Mouse (Mus musculus): ENCODE measurements around the gene Selenov. TPM values are rescaled to one million over a fixed set of nuclear protein-coding genes. Genes with fewer than 3 reads are reported as not detected.
"Not testable (repeated sequence)": the region's sequence is repeated elsewhere in the genome, so short reads cannot be mapped to it uniquely, and the experiment has no call there.

The Selenov gene
- total RNA-seq, 4 experiments from 2014 or later = 0.28 TPM; not detected in 3

DNA sequence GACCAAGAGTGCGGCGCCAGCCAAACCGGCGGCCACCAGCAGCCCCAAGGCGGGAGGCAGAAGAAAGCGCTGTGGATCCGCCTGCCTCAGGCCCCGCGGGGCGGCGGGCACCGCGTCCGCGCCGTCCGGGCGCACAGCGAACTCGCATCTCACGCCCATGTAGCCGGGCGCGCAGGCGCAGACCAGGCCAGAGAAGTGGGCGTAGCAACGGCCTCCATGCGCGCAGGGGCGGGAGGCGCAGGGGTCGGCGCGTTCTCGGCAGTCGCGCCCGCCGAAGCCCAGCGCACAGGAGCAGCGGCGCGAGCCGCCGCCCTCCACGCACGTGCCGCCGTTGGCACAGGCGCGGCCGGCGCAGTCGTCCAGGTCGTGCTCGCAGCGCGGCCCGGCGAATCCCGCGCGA lies 3.5 kb upstream of the Selenov start:
- no peak for DNase-seq

DNA sequence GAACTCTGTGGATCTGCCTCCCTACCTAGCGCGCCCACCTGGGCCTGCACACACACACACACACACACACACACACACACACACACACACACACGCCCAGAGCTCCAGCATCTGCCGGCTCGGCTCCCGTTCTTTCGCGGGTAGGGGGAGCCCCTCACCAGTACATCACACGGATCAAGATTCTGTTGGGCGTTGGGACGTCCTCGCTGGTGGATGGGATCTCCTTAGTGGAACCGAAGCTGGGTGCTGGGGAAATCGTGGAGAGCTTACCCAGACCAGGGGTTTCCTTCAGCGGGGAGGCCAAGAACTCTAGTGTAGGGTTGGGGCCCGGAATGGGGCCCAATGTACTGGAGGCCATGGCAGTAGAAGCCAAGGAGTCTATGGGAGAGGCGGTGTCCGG lies 821 bp downstream of the Selenov start:
- no peak for DNase-seq

DNA sequence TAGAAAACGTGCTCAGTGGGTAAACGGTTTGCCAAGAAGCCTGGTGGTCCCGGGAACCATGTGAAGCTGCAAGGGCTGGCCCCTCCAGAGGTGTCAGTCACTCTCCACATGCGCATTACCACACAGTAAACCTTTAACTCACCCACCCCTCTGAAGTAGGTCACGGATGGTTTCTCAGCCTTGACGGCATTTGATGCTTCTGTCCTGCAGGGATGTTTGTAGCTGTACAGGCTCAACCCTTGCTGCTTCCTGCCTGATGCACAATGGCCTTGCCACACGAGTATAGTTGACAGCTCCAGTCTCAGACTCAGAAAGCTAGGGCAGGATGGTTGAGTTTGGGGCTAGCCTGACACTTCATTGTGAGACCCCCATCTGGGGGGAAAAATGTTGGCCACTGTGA lies 10.4 kb downstream of the Selenov start:
- no peak for DNase-seq

DNA sequence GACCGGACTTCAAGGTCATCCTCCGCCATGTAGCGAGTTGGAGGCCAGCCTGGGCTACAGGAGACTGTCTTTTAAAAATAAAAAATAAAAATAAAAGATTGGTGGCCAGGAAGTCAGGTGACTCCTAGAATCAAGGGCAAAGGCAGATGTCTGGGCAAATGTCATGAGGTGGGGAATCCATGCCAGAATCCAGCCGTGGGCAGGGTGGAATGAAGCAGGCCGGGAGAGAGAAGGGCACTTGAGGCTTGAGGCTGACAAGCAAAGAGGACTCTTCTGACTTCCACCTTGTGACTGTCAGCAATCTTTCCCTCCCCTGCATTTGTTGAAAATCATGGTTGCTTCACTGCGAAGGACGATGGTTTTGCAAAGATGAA lies 12.7 kb downstream of the Selenov start:
- DNase-seq = no peak

DNA sequence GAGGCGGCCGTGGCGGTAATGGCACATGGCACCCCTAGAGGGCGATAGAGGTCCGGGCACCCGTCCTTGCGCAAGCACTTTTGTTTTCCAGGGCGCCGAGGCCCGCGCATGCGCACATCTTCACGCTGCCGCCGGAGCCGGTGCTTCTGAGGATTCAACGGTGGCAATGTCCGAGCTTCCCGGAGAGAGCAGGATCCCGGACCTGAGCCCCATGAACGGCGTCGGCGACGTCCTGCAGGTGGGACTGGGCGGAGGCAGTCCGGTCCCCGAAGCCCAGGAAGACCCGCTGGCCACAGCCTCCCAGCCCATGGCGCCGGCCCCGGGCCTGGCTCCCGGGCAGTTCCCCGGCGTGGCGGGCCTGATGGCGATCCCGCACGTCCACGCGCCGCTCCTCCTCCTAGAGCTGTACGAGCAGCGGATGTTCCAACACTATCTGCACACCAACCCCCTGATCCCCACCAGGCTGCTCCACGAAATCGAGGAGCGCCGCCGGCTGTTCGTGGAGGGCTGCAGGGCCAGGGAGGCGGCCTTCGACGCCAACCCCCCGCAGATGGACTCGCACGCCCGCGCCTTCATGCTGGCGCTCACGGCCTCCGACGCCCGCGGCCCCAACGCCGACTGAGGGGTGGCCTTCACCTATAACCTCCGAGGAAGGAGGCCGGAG lies 13.2 kb downstream of the Selenov start, which contains the start of gene Eid2b:
TSS of gene Eid2b (plus strand) at position 125 of the 664 bp plus-strand sequence.
- DNase-seq = peak; percentile 91

DNA sequence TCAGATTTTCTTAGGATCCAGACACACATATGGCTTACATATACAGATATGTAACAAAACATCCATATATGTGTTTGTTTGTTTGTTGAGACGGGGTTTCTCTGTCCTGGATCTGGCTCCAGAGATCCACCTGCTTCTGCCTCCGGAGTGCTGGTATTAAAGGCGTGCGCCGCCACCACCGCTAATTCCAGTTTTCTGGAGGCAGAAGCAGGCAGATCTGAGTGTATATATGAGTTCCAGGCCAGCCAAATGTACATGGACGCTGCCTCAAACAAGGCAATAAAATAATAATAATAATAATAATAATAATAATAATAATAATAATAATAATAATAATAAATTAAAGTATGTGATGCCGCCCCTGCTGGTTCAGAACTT lies 13.8 kb downstream of the Selenov start:
- no peak for DNase-seq

DNA sequence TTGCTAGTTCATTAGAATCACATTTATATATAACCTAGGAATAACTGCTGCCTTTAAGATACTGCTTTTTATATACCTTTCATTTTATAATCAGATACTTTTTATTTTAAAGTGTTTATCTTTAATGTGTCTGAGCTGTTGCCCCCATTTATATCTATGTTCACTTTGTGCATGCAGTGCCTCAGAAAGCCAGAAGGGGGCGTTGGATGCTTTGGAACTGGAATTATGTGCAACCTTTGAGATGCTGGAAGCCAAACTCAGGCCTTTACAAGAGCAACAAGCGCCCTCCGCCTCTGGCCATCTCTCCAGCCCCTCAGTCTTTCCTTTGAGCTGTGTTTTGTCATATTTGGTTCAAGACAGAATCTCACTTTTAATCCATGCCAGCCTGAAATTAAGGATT lies 19.2 kb downstream of the Selenov start:
- no peak for DNase-seq

DNA sequence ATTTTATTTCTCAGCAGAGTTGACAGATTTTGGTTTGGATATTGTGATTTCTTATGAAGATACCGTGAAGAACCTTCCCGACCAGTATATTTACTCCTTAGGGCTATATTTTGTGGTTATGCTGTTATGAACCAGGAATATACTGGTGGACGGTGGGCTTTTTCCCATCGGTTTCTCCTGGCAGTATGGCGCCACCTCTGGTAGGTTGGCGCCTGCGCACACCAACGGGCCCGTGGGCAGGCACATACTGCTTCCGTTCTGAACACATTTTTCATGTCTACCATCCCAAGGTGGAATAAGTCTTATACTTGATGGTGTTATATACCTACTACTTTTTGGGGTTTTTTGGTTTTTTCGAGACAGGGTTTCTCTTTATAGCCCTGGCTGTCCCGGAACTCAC lies 21.6 kb downstream of the Selenov start:
- no peak for DNase-seq

DNA sequence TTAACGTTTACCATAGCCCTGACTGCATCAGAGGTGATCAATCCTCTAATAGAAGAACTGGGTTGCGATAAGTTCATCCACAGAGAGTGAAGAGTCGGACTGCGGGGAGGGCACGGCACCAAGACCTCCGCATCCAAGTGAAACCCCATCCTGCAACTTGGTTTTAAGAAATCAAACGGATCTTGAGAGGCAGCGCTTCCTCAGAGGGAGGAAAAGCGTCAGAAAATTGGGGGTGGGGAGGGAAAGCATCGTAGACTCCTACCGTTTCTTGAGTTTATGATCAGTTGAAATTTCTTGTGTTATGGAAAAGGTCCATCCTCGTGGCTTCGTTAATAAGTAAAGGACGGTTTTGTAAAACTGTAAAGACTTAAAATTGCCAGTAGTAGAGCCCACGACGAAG lies 22.4 kb downstream of the Selenov start:
- DNase-seq = no peak

DNA sequence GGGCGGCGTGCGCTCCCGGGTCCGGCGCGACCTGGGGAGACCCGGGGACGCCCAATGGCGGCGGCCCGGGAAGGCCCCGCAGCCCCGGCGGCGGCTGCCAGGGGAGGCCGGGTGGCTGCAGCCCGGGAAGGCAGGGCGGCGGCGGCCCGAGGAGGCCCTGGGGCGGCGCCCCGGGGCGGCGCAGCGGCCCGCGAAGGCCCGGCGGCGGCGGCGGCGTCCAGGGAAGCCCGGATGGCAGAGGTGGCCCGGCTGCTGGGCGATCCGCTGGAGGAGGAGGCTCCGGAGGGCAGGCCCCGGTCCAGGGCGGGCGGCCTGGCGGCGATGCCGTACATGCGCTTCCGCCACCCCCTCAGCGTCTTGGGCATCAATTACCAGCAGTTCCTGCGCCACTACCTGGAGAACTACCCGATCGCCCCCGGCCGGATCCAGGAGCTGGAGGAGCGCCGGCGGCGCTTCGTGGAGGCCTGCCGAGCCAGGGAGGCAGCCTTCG lies 22.9 kb downstream of the Selenov start:
- peak; percentile 40 for DNase-seq

DNA sequence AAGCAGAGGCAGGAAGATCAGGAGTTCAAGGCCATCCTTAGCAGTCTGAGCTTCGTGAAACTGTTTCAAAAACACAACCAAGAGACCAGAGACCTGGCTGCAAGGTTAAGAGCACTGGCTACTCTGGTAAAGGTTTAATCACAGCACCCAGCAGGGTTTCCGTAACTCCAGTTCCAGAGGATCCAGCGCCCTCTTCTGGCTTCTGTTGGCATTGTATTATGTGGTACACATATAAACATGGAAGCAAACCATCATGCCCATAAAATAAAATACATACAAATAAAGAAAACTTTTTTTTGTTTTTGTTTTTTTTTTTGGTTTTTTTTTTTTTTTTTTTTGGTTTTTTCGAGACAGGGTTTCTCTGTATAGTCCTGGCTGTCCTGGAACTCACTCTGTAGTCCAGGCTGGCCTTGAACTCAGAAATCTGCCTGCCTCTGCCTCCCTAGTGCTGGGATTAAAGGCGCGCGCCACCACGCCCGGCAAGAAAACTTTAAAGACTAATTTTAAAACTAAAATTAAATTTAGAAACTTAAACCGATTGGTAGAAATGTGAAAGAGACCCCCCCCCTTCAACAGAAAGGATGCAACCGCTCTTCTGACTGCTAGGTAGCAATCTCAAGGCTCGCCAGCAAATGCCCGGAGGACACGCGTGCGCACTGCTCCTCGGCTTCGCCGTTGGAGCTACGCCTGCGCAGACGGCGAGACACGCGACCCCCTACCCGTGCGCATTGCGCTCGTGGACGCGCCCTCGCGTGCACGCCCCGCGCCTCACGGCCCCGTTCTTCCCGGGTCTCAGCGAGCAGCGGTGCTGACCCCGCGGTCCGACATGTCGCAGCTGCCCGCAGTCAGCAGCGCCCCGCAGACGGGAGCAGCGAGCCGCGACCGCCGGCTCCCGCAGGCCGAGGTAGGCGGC lies 23.6 kb downstream of the Selenov start, which contains the start of gene Eid2:
TSS of gene Eid2 (plus strand) at position 753 of the 913 bp plus-strand sequence.
- DNase-seq = peak; percentile 75

DNA sequence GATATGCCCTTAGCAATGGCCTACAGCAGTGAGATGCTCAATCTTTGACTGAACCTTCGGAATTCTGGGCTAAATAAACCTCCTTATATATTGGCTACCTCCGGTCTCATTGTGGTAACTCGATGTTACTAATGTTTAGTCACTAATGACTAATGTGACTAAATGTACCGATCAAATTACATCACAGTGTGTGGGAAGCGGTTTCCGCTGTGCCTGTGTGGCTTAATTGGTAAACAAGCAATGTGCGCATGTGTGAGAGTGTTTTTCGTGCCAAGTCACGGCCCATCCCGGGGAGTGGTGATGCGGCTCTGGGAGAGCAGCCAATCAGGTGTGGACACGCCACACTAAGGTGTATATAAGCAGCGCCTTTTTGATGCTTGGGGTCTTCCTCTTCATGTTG lies 25.6 kb downstream of the Selenov start:
- no peak for DNase-seq

DNA sequence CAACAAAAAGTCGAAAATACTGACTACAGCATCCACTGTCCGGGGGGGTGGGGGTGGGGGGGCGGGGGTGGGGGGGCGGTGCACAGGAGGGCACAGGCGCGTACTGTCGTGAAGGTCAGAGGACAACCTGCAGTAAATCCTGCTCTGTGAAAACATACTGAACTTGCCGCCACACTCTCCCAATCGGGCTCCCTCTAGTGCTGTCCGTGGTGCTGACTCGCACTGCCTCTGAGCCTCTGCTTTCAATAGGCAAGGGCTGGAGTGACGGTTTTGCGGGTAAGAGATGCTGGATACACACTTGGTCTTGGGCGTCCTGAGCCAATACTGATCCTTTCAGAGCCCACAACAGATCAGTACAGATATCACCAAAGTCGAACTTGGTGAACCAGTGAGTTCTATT lies 27.2 kb downstream of the Selenov start:
- DNase-seq = peak; percentile 42

DNA sequence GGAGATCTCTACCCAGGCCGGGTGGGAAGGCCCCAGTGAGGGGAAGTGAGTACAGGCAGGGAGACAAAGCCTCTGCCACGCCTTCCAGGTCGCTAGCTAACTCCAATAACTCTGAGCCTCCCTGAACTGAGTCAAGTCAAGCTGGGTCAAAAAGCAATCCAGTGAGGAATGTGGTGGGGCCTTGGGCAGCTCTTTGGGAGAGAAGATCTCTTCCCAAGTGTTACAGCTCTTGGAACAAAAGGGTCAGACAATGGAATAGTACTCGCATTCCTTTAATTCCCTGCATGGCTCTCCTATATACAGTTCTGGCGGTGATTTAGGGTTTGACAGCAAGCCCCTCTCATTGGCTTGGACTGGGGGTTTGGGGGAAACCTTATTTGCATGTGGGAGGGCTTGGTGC lies 28.1 kb downstream of the Selenov start:
- DNase-seq = no peak

DNA sequence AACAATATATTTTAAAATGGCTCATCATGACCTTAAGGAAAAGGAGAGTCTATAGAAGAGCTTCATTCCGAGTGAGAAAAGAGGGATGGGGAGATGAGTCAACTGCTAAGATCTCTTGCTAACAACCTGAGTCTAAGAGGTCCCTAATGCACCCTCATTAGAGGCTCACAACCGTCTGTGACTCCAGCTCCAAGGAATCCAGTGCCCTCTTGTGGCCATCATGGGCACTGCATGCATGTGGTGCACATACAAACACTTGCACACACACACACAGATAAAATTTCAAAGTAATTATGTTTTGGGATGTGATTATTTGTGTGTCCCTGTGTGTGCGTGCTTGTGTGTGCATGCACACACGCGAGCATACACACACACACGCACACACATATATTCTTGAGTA lies 35.5 kb downstream of the Selenov start:
- no peak for DNase-seq

DNA sequence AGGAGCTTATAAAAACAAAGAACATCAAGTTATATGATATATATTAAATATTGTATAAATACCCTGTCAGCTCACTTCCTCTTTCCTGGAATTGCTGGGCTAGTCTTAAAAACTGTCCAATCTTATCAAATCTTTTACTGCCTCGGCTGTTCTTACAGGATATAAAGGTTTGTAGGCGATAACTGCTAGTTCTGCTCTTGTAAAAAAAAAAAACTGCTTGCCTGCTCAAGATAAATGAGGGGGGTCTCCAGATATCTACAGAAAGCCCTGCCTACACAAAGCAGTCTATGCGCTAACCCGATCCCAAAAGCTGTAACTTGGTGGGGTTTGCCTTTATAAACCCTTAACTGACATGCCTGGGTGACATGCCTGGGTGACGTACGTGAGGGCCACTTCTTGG lies 36.4 kb downstream of the Selenov start:
- no peak for DNase-seq

DNA sequence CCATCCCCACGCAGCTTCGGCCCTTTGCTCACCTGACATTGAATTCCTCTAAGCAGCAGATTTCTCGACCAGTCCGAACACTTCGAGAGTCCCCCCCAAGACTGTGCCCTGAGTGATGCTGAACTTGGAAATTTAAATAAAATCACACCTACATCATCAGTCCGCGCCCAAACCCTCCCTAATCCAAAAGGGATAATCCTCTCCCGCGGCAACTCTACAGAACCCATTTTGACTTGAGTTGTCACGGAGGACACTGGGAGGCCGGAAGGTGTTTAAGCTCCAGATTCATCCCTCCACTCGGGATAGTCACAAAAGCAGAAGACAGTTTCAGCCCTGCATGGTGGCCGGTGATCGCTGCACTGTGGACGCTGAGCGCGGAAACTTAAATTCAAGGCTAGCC lies 39.0 kb downstream of the Selenov start:
- DNase-seq = no peak

DNA sequence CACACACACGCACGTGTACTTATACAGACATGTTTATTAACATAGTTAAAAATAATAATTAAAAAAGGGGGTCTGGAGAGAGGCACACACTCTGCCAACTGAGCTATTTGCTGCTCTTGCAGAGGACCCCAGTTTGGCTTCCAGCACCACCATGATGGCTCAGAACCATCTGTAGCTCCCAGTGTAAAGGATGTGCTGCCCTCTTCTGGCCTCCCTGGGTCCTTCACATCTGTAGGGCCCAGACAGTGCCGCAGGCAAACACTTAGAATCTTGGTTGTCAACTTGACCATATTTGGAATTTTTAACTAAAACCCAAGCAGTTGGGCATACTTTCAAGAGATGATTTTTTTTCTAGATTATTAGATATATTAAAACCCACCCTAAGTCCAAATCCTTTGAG lies 42.0 kb downstream of the Selenov start:
- no peak for DNase-seq

DNA sequence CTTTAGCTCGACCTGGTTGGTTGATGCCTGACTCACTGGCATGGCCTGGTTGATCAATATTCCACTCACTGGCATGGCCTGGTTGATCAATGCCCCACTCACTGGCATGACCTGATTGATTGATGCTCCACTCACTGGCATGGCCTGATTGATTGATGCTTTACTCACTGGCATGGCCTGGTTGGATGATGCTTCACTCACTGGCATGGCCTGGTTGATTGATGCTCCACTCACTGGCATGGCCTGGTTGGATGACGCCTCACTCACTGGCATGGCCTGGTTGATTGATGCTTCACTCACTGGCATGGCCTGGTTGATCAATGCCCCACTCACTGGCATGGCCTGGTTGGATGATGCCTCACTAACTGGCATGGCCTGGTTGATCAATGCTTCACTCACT lies 47.0 kb downstream of the Selenov start:
- not testable (repeated sequence) for DNase-seq
